Mouse (Mus musculus): ENCODE measurements around the gene Dffa. TPM values are rescaled to one million over a fixed set of nuclear protein-coding genes. Genes with fewer than 3 reads are reported as not detected.

Gene Dffa
- polyA plus RNA-seq, 1 experiment = 12.4 TPM

- H3K4me3 ChIP-seq (replicated peaks; ENCODE audit: control insufficient read depth, low read depth, low read length) = no peak overlapping the region
- WGBS = 78% methylated on average over 21 of the region's 21 CpGs
- H3K27ac ChIP-seq (ENCODE audit: control insufficient read depth, insufficient read depth, low read depth, low read length, poor library complexity) = peak overlapping the region; percentile 80
- no peak for TF ChIP-seq CTCF (IDR thresholded peaks at IDR 0.05; ENCODE audit: control insufficient read depth, insufficient read depth, low read length)
- no peak for TF ChIP-seq POLR2A (IDR thresholded peaks at IDR 0.05; ENCODE audit: borderline replicate concordance, control insufficient read depth, low read depth, low read length)
- H3K4me1 ChIP-seq (ENCODE audit: control insufficient read depth, insufficient read depth, low read length) = peaks cover 3% of the 10 kb centered on the region; the same call in 1 of the 2 replicates
These were observed 28.0 kb downstream of the Dffa start for GRCm38 (mm10) chr4:149131789-149132565.

- peak overlapping the region; percentile 36; the same call in 1 of the 2 replicates for H3K27ac ChIP-seq (ENCODE audit: control insufficient read depth, insufficient read depth, low read depth, low read length, poor library complexity)
- TF ChIP-seq CTCF (IDR thresholded peaks at IDR 0.05; ENCODE audit: control insufficient read depth, insufficient read depth, low read length) (no peak), POLR2A (IDR thresholded peaks at IDR 0.05; ENCODE audit: borderline replicate concordance, control insufficient read depth, low read depth, low read length) (no peak)
- 80% methylated on average over 5 of the region's 5 CpGs for WGBS
- H3K4me1 ChIP-seq (ENCODE audit: control insufficient read depth, insufficient read depth, low read length) = peaks cover 5% of the 10 kb centered on the region; the same call in 1 of the 2 replicates
- no peak overlapping the region for H3K4me3 ChIP-seq (replicated peaks; ENCODE audit: control insufficient read depth, low read depth, low read length)
These were observed 29.4 kb downstream of the Dffa start for GRCm38 (mm10) chr4:149133395-149133794.

DNA sequence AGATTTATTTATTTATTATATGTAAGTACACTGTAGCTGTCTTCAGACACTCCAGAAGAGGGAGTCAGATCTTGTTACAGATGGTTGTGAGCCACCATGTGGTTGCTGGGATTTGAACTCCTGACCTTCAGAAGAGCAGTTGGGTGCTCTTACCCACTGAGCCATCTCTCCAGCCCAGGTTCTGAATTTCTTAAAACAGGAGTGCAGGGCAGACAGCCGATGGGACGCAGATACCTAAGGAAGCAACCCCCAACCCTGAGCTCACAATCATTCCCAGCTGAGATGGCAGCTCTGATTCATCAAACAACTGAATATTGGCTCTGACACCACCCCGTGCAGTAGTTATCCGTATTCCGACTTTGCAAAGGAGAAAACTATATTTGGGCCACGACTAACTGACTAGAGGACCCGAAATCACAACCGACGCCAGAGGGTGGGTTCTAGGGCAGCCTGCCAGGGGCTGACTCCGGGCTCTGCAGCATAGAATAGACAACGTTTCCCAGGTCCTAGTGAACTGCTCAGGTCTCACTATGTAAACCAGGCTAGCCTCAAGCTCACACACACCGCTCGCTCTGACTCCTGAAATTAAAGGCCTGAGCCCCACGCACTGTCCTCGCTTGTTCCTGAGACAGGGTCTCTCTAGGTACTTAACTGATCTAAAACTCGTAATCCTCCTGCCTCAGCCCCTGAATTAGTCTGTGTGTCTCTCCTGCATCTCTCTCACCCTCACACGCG is 32.3 kb downstream of the Dffa start:
- Histone ChIP-seq H3K27ac (ENCODE audit: control insufficient read depth, insufficient read depth, low read depth, low read length, poor library complexity) (no peak overlapping the region), H3K4me1 (ENCODE audit: control insufficient read depth, insufficient read depth, low read length) (peaks cover 5% of the 10 kb centered on the region; the same call in 1 of the 2 replicates), H3K4me3 (replicated peaks; ENCODE audit: control insufficient read depth, low read depth, low read length) (peak overlapping the region; percentile 85)
- WGBS = 72% methylated on average over 18 of the region's 18 CpGs
- no peak for TF ChIP-seq POLR2A (IDR thresholded peaks at IDR 0.05; ENCODE audit: borderline replicate concordance, control insufficient read depth, low read depth, low read length)
- no peak for TF ChIP-seq CTCF (IDR thresholded peaks at IDR 0.05; ENCODE audit: control insufficient read depth, insufficient read depth, low read length)

- peak; percentile 22; the same call in 1 of the 2 replicates for TF ChIP-seq POLR2A (IDR thresholded peaks at IDR 0.05; ENCODE audit: borderline replicate concordance, control insufficient read depth, low read depth, low read length)
- TF ChIP-seq CTCF (IDR thresholded peaks at IDR 0.05; ENCODE audit: control insufficient read depth, insufficient read depth, low read length) = peak; percentile 83
- peak within 1 kb of the TSS; percentile 85 for H3K4me3 ChIP-seq (replicated peaks; ENCODE audit: control insufficient read depth, low read depth, low read length)
- H3K27ac ChIP-seq (ENCODE audit: control insufficient read depth, insufficient read depth, low read depth, low read length, poor library complexity) = peak within 1 kb of the TSS; percentile 20
- peaks cover 5% of the 10 kb centered on the region; the same call in 1 of the 2 replicates for H3K4me1 ChIP-seq (ENCODE audit: control insufficient read depth, insufficient read depth, low read length)
- under 1% methylated on average over 68 of the region's 68 CpGs for WGBS
These were observed 33.2 kb downstream of the Dffa start, which contains the start of gene Cenps for GRCm38 (mm10) chr4:149136982-149137770. Gene Cenps, minus strand, starts transcription at chr4:149137629.

DNA sequence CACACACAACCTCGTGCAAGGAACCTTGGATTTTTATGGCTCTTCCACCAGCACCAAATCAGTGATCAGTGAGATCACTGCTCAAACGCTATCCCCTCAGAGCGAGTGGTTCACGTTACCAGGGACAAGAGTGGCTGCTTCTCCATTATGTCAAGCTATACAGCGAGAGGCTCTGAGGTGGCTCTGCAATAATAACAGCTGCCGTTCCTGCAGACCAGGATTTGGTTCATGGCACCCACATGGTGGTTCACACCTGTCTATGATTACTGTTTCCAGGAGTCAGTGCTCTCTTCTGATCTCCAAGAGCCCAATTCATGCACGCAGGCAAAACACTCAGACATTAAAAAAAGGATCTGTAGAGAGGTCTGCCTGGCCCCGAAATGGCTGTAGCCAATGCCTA is 34.6 kb downstream of the Dffa start:
- Histone ChIP-seq H3K4me1 (ENCODE audit: control insufficient read depth, insufficient read depth, low read length) (peaks cover 1% of the 10 kb centered on the region; the same call in 1 of the 2 replicates), H3K27ac (ENCODE audit: control insufficient read depth, insufficient read depth, low read depth, low read length, poor library complexity) (no peak overlapping the region), H3K4me3 (replicated peaks; ENCODE audit: control insufficient read depth, low read depth, low read length) (no peak overlapping the region)
- TF ChIP-seq POLR2A (IDR thresholded peaks at IDR 0.05; ENCODE audit: borderline replicate concordance, control insufficient read depth, low read depth, low read length) = no peak
- TF ChIP-seq CTCF (IDR thresholded peaks at IDR 0.05; ENCODE audit: control insufficient read depth, insufficient read depth, low read length) = no peak
- WGBS = 82% methylated on average over 8 of the region's 8 CpGs

DNA sequence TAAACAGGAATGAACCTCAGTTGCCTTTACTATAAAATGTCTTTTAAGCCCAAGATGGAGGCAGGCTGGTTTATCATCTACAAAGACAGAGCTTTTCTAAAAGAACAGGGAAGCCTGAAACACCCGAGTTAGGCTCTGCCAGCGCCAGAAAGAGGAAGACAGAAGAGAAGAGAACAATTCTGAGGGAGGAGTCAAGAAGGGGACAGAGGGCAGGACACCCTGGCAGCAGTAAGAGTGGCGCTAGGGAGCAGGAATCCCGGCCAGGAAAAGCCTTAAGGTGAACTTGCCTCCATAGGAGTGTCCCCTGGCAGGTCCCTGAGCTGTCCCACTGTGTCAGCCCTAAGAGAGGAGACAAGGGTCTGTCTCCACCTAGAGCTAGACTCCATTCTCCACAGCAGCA is 39.6 kb downstream of the Dffa start:
- WGBS = 11% methylated on average over 4 of the region's 4 CpGs
- TF ChIP-seq CTCF (IDR thresholded peaks at IDR 0.05; ENCODE audit: control insufficient read depth, insufficient read depth, low read length) (no peak), POLR2A (IDR thresholded peaks at IDR 0.05; ENCODE audit: borderline replicate concordance, control insufficient read depth, low read depth, low read length) (no peak)
- H3K27ac ChIP-seq (ENCODE audit: control insufficient read depth, insufficient read depth, low read depth, low read length, poor library complexity) = no peak overlapping the region
- H3K4me1 ChIP-seq (ENCODE audit: control insufficient read depth, insufficient read depth, low read length) = no peaks in the 10 kb centered on the region; the same call in 1 of the 2 replicates
- no peak overlapping the region for H3K4me3 ChIP-seq (replicated peaks; ENCODE audit: control insufficient read depth, low read depth, low read length)

- WGBS = 7% methylated on average over 3 of the region's 3 CpGs
- TF ChIP-seq CTCF (IDR thresholded peaks at IDR 0.05; ENCODE audit: control insufficient read depth, insufficient read depth, low read length) = peak; percentile 96
- no peak for TF ChIP-seq POLR2A (IDR thresholded peaks at IDR 0.05; ENCODE audit: borderline replicate concordance, control insufficient read depth, low read depth, low read length)
These were observed 40.5 kb downstream of the Dffa start for GRCm38 (mm10) chr4:149144459-149144858.

More at GRCm38 (mm10) chr4:149144459-149144858, 40.5 kb downstream of the Dffa start:
- Histone ChIP-seq H3K4me1 (ENCODE audit: control insufficient read depth, insufficient read depth, low read length) (no peaks in the 10 kb centered on the region; the same call in 1 of the 2 replicates), H3K4me3 (replicated peaks; ENCODE audit: control insufficient read depth, low read depth, low read length) (no peak overlapping the region), H3K27ac (ENCODE audit: control insufficient read depth, insufficient read depth, low read depth, low read length, poor library complexity) (no peak overlapping the region)

Data from bone marrow, adult 2 months (tissue).